Mouse (Mus musculus): Measurements from ENCODE around the gene Csf2rb. TPM values are rescaled to one million over a fixed set of nuclear protein-coding genes. Genes with fewer than 3 reads are reported as not detected.
"Not testable (repeated sequence)": the region's sequence is repeated elsewhere in the genome, so short reads cannot be mapped to it uniquely, and the experiment has no call there.

Csf2rb gene
- total RNA-seq, 2 experiments from 2014 or later = 34.8 to 47.2 TPM

DNA sequence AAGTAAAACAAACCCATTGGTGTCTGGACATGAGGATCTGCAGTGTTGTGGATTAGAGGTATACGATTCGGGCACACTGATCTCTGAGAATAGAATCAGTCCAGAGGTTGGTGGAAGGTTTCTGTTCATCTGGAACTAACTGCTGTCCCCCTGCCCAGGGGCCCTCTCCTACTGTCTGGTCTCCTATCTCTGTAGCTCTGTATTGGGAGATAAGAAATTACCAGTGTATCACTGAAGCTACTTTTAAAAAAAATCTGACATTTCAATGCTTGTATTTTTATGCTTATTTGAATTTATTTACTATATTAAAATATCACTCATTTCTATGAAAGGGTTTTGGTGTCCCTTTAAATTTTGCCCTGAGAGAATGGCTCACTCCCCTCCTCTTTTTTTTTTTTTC is 1.3 kb upstream of the Csf2rb start:
- no peak for ATAC-seq (replicated peaks; ENCODE audit: low FRiP score, poor library complexity, severe bottlenecking)

- no peak for ATAC-seq (replicated peaks; ENCODE audit: low FRiP score, poor library complexity, severe bottlenecking)
Observed at GRCm38 (mm10) chr15:78326747-78327146, 1.2 kb downstream of the Csf2rb start.

DNA sequence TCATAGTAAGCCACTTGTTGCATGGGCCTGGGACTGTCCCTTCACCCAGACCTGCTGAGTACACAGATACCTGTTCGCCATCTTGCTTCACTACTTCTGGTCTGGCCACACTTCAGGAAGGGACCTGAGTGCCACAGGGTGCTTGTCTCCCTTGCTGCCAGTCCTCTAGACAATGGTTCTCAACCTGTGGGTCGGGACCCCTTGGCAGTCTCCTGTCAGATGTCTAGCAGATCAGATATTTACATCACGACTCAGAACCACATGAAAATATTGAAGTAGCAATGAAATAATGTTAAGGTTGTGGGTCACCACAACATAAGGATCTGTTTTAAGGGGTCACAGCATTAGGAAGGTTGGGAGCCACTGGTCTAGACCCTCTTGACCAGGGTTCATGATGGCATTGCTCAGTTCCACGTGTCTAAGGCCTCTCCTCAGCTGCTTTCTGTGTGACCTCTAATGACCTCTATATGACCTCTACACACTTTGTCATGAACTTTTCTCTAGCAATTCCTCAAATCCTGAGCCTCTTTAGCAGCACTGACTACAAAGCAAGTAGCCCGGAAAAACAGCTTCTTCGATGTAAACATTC is 2.3 kb downstream of the Csf2rb start:
- not testable (repeated sequence) for ATAC-seq (replicated peaks; ENCODE audit: low FRiP score, poor library complexity, severe bottlenecking)

DNA sequence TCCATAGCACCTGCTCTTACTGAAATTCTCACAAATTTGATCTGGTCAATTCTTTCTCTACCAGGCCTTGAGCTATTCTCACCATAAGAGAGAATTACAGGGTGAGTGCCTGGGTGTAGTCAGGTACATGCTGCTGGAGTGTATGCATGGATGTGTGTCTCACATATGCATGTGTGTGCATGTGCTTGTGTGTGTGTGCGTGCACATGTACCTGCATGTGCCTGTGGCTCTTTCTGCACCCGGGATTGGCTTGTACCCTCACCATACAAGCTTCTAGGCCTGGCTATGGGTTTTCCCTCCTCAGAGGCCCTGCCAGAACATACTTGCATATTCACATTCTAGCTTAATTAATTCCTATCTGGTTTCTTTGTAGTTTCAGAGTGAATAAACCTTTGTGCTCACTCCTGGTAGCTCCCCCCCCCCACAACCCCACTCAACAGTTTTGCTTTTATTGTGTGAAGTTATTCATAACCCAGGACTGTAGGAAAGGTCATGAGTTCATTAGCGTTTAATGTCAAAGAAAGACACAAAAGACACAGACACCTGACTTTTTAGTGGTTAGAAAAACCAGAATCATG is 3.1 kb downstream of the Csf2rb start:
- no peak for ATAC-seq (replicated peaks; ENCODE audit: low FRiP score, poor library complexity, severe bottlenecking)

- not testable (repeated sequence) for ATAC-seq (replicated peaks; ENCODE audit: low FRiP score, poor library complexity, severe bottlenecking)
Observed at GRCm38 (mm10) chr15:78329972-78330371, 4.4 kb downstream of the Csf2rb start.

- no peak for ATAC-seq (replicated peaks; ENCODE audit: low FRiP score, poor library complexity, severe bottlenecking)
Observed at GRCm38 (mm10) chr15:78330706-78331105, 5.2 kb downstream of the Csf2rb start.

GRCm38 (mm10) chr15:78331523-78332340 is 6.2 kb downstream of the Csf2rb start:
- ATAC-seq (replicated peaks; ENCODE audit: low FRiP score, poor library complexity, severe bottlenecking) = no peak

DNA sequence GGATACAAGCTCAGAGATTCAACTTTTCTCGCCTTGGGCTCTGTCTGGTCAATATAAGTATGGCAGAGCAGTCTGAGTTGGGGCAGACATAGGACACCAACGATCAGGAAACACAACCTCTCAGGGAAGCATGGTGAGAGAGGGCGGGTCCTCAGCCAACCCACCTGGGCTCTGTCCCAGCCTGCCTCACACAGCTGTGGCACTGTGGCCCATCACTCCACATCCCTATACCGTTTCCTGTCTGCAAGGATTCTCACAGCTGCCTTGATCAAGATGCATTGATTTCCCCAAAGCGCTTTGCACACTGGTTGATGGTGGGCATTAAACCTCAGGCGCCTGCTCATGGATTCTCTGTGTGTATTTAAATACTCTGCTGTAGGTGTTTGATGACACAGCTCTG is 7.4 kb downstream of the Csf2rb start:
- ATAC-seq (replicated peaks; ENCODE audit: low FRiP score, poor library complexity, severe bottlenecking) = no peak

DNA sequence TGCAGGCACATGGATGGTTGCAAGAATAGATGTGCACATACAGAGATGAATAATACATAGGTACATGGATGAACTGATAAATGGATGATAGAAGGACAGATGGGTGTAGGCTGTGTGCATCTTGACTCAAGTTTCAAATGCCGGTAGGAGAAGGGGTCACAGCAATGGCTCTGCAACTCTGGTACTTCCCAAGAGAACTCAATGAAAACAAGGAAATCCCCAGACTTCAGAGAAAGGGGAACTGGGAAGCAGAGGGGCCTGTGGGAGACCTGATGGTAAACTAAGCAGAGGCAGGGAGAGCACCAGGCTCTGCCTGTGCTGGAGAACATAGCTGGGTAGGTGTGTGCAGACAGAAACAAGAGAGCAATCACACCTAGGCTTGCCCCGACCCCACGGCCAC is 8.8 kb downstream of the Csf2rb start:
- no peak for ATAC-seq (replicated peaks; ENCODE audit: low FRiP score, poor library complexity, severe bottlenecking)

- ATAC-seq (replicated peaks; ENCODE audit: low FRiP score, poor library complexity, severe bottlenecking) = 0 out of 2 replicates have a peak, but pooled peaks have one; percentile 28
Observed at GRCm38 (mm10) chr15:78339627-78340423, 14.3 kb downstream of the Csf2rb start.

DNA sequence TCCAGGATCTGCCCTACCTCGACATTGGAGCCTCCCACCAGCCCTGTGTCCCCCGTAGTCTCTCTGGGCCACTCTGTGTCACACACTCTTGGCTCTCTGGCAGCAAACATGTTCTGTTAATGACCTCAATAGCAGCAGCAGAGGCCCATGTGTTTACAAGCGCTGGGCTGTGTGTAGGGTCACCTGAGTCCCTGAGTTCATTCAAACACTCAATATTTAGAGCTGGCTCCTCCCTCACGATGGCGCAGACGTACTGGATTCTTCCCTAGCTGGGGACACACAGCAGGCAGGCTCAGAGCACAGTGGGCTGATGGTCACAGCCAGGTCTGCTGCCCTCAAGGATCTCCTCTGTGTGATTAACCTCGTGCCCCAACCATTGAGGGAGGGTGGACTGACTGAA is 15.4 kb downstream of the Csf2rb start:
- ATAC-seq (replicated peaks; ENCODE audit: low FRiP score, poor library complexity, severe bottlenecking) = not testable (repeated sequence)

- ATAC-seq (replicated peaks; ENCODE audit: low FRiP score, poor library complexity, severe bottlenecking) = no peak
Observed at GRCm38 (mm10) chr15:78343683-78344082, 18.1 kb downstream of the Csf2rb start.

DNA sequence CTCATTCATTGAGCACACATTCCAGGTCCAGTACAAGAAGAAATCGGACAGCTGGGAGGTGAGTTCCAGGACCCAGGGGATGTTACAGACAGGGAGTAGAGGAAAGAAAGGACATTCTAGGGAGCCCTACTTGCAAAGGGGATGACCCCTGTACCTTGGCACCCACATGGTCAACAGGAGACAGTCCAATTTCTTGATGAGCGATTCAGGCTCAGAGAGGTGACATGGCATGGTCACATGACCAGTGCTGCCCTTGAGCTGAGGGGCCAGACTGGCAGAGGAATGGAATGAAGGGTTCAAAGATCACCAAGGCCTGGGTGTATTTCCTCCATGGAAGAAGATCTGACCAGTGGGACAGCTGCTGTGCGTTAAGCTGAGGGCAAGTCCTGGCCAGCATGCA is 19.0 kb downstream of the Csf2rb start:
- no peak for ATAC-seq (replicated peaks; ENCODE audit: low FRiP score, poor library complexity, severe bottlenecking)

GRCm38 (mm10) chr15:78351586-78352165 is 26.1 kb downstream of the Csf2rb start:
- ATAC-seq (replicated peaks; ENCODE audit: low FRiP score, poor library complexity, severe bottlenecking) = no peak

DNA sequence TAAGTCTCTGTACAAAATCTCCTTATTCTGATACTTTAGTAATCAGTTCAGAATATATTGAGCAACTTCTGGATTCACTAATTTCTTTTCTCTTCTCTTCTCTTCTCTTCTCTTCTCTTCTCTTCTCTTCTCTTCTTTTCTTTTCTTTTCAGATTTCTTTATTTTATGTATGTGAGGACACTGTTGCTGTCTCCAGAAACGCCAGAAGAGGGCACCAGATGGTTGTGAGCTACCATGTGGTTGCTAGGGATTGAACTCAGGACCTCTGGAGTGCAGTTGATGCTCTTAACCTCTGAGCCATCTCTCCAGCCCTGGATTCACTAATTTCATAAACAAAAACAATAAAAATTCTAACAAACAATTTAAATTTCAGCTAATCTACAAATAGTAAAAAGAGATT is 29.4 kb downstream of the Csf2rb start:
- ATAC-seq (replicated peaks; ENCODE audit: low FRiP score, poor library complexity, severe bottlenecking) = no peak

- ATAC-seq (replicated peaks; ENCODE audit: low FRiP score, poor library complexity, severe bottlenecking) = no peak
Observed at GRCm38 (mm10) chr15:78355548-78355947, 30.0 kb downstream of the Csf2rb start.

GRCm38 (mm10) chr15:78365916-78366315 is 40.4 kb downstream of the Csf2rb start:
- no peak for ATAC-seq (replicated peaks; ENCODE audit: low FRiP score, poor library complexity, severe bottlenecking)

DNA sequence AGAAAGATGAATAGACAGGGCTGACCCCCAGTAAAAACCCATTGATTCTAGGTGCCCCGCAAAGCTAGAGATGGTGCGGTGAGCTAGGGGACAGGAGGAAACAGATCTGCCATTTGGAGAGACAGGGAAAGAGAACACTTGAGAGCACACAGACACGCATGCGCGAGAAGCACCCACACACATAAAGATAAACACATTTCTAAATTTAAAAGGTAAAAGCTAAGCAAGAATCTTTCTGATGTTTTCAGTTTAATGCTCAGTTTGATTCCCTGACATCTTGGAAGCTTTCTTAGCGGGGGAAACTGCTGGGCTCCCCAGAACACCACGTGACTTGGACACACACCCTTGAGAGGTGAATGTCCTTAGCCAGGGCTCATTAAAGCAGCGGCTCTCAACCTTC is 41.3 kb downstream of the Csf2rb start:
- no peak for ATAC-seq (replicated peaks; ENCODE audit: low FRiP score, poor library complexity, severe bottlenecking)

DNA sequence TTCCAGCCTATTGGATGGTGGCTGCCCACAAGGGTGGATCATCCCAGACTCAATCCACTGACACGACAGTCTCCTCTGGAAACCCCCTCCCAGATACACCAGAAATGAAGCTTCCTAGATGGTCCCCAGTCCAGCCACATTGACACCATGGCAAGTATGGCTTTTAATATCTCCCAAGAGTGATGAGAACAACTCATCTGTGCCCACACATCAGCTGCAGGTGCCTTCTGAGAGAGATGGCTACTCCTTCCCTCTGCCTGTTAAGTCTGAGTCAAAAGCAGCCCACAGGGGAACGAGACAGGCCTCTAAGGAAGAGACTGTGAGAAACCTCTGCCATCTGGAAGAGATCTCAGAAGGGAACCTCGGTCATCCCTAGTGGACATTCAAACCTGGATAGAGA is 42.3 kb downstream of the Csf2rb start:
- ATAC-seq (replicated peaks; ENCODE audit: low FRiP score, poor library complexity, severe bottlenecking) = no peak

GRCm38 (mm10) chr15:78368926-78369346 is 43.4 kb downstream of the Csf2rb start:
- peak; percentile 72 for ATAC-seq (replicated peaks; ENCODE audit: low FRiP score, poor library complexity, severe bottlenecking)
